Mouse (Mus musculus) adrenal gland, adult (tissue): ENCODE data around the gene Ccl17.
A peak's percentile ranks its signal among the peaks of the same experiment; 100 is the strongest.
"Not testable (repeated sequence)": the region's sequence is repeated elsewhere in the genome, so short reads cannot be mapped to it uniquely, and the experiment has no call there.

Source experiments
- DNase-seq, 2 experiments: peaks; one replicate each; pipeline ENCODE4 v3.0.0; 2022 to 2023; ENCODE audit warnings: low spot score in 1 of 2; ENCODE audit not compliant: inconsistent age in 2 of 2

Gene Ccl17

DNA sequence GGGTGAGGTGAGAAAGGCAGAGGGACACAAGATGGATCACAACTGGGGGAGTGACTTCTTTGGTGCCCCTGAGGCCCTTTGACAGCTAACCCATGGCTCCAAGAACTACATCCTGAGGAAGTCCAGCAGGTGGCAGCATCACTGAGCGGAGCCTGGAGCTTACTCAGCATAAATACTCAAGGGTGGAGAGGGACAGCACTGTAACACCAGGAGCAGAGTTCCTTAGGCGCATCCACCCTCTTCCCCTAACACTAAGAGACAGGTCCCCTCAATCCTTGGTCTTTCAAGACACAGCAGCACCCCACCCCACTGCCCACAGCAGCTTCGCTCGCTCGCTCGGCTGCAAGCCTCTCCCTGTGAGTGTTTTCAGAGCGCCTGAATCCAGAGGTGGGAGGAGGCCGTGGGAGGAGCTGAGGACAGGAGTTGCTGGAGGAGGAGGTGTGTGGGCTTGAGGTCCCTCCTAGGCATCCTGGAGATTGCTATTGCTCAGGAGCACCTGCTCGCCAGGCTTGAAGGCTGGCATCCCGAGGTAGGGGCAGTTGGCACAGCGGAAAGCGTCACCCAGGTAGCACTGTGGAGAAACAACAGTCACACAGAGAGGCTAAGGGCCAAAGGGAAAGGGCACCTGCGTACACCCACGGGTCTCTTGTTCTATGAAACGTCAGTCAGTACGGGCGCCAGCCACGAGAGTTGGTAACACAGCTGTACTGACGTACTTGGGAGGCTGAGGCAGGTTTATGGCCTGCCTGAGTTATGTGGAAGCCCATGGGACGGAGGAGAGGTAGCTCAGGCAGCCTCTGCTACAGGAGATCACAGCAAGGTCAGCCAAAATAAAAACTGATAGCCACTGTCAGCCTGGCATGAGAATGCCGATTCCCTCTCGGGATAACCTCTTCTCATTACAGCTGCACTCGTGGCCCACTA, 12.6 kb downstream of the Ccl17 start:
- DNase-seq, result peak; percentile 60 to 86

DNA sequence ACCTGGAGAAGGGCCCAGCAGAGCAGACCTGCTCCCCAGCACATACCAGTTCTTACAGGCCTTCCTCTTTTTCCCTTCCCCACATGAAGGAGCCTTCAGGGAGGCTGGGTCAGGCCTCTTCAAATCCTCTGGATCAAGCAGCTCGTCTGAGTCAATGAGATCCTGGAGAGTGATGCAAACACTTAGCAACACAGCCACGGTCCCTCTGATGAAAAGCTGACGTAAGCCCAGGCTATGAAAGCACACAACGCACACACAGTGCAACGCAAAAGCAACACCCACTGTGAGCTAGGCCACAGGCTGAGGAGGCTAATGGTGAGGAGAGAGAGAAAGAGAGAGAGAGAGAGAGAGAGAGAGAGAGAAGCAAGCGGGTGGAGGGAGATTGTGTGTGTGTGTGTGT, 14.9 kb downstream of the Ccl17 start:
- DNase-seq, result no peak

DNA sequence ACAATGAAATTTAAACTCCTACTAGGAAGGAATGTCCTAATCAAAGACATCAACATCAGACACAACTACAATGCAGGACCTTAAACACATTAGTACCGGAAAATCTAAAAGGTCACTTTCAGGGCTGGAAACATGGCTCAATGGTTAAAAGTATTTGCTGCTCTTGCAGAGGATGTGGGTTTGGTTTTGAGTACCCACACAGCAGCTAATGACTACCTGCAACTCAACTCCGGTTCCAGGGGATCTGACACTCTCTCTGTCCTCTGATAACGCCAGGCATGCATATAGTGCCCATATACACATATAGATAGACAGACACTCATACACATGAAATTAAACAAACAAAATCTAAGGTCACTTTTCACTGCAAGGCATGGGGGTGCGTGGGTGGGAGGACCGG, 16.0 kb downstream of the Ccl17 start:
- no peak for DNase-seq

DNA sequence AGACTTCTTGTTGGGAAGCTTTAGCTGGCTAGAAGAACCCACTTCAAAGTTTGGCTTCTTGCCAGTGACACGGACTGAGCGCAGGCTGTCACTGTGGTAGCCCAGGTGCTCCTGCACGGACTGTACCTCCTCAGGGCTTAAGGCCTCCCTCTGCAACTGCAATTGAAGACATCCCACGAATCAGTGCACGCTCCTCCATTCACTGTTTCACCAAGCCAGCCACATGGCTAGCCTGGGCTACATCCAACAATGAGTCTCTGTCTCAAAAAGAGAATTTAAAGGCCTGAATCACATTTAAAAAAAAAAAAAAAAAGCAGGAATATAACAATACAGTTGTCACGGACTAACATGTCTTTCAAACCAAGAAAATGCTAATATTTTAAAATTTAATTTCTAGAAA, 18.0 kb downstream of the Ccl17 start:
- no peak for DNase-seq

DNA sequence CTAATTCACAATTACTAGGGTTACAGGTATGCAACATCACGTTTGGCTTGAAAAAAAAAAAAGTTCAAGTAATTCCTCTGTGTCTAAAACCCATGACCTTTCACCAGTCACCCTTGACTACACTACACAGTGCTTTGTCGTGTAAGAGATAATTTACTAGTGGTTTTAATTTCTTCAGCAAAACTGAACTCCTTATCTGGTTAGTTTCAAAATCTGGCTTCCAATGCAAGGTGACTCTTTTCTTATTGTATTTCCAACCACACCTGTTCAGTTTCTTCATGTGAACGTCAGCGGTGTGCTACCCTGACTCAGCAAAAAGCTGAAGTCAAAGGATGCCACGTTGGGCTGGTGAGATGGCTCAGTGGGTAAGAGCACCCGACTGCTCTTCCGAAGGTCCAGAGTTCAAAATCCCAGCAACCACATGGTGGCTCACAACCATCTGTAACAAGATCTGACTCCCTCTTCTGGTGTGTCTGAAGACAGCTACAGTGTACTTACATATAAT, 23.7 kb downstream of the Ccl17 start:
- DNase-seq, result not testable (repeated sequence)

DNA sequence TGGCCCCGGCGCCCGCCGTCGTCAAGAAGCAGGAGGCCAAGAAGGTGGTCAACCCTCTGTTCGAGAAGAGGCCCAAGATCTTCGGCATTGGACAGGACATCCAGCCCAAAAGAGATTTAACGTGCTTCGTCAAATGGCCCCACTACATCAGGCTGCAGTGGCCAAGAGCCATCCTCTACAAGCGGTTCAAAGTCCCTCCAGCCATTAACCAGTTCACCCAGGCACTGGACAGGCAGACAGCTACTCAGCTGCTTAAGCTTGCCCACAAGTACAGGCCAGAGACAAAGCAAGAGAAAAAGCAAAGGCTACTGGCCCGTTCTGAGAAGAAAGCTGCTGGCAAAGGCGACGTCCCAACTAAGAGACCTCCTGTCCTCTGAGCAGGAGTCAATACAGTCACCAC, 25.5 kb downstream of the Ccl17 start:
- DNase-seq, result not testable (repeated sequence)

DNA sequence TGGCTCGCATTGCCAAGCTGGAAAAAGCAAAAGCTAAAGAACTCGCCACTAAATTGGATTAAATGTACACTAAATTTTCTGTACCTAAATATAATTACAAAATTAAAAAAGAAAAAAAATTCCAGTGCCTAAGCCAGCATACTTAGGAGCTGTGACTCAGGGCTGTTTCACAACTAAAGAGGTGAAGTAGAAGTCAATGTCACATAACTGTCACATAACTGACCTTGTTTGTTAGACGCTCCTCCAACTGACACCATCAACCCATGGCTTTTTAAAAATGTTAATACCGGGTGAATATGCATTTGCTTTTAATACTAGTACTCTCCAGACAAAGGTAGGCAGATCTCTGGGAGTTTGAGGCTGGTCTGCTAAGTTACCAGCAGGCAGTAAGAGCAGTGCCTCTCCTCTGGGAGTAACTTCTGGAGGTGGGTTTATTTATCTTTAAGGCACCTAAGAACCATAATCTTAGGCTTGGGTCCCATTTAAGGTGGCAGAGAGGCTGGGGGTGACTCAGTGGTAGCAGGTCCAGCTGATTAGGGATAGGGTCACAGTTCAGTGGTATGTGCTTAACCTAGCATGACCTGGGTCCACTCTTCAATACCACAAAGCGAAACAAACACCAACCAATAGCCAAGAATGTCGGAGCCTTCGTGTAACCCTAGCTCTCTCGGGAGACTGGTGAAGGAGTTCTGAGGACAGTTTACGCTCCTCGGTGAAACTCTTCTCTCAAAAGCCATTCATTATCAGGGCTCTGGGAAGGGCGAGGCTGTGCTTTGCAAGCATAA, 26.4 kb downstream of the Ccl17 start:
- DNase-seq, result peak in 1 of 2 experiments; percentile 82

DNA sequence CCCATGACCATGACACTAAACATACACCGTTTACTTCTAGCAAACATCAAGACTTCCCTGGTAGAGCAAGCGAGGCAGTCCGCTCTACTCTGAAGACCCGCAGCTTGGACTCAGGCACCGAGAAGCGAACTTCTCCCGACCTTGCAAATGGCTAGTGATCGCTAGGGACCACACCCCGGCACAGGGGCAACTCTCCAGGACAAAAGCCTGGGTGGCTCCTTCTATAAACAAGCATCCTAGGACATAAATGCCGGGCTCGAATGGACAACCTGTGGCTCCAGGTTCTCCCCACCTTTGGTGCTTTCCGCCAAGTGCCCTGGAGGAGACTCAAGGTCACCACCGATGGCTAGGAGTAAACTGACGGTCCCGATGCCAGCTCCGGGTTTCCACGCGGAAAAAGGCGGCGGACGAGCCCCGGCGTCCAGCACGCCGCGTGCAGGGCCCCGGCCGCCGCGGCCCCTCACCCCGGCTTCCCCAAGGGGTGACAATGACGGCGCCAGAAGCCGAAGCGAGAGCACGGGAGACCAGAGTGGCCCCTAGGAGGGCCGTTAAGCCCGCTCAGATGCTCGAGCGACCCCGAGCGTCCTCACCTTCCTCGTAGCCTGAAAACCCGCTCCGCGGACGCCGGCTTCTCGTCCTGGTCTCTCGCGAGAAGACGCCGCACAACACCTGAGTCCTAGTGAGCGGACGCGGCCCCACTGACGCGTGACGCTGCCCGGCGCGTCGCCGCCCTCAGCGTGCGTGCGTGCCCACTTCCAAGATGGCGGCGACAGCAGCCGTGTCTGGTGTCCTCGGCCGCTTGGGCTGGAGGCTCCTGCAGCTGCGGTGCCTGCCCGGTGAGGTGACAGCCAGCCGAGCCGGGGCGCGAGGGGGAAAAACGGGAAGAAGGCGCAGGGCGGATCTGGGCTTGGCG, 27.7 kb downstream of the Ccl17 start, which contains the start of the genes Coq9 and Ciapin1:
Gene Coq9 (plus strand): TSS at position 660 of the 913 bp plus-strand sequence.
Gene Ciapin1 (minus strand): TSS at position 697 of the 913 bp plus-strand sequence.
- DNase-seq, result peak; percentile 96 to 98

DNA sequence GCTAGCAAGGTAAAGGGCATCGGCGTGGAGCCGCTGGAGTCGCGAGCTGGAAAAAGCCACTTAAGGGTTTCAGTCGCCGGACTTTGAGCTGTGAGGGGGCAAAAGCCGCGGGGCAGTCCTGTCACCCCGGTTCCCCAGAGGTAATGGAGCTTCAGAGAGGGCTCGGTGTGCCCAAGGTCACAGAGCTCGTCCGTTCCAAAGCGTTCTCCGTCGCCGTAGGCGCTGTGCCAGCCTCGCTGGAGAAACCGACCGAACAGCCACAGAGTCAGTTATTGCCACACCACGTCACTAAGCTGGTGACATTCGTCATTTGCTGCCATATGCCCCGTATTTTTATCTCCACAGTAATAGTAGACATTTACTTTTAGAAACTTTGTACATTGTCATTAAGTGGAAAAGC, 28.3 kb downstream of the Ccl17 start:
- DNase-seq, result peak; percentile 90 to 96

DNA sequence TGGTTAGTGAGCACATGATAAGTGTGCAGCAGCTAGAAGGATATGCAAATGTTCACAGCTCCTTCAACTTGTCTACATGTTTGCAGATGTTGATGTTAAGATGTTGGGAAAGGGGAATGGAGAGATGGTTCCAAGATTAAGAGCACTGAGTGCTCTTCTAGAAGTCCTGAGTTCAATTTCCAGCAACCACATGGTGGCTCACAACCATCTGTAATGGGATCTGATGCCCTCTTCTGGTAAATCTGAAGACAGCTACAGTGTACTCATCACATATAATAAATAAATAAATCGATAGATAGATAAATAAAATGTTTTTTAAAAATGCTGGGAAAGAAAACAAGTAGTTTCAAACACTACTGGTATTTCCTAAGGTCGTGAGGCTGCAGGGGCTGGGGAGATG, 30.9 kb downstream of the Ccl17 start:
- no peak for DNase-seq

DNA sequence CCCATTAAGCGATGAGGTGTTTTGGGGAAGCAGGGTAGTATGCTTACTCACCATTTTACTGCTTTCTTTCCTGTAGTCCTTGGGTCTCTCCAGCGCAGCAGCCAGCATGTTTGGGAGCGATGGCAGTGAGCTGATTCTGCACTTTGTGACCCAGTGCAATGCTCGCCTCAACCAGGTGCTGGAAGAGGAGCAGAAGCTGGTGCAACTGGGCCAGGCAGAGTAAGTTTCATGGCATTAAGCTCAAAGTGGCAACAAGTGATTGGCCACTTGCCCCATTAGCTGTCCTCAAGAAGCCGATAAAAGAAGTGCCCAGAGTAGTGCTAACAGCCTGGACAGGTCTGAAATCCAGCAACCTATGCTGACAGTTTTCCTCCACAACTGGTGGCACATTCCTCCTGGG, 39.8 kb downstream of the Ccl17 start:
- DNase-seq, result no peak

DNA sequence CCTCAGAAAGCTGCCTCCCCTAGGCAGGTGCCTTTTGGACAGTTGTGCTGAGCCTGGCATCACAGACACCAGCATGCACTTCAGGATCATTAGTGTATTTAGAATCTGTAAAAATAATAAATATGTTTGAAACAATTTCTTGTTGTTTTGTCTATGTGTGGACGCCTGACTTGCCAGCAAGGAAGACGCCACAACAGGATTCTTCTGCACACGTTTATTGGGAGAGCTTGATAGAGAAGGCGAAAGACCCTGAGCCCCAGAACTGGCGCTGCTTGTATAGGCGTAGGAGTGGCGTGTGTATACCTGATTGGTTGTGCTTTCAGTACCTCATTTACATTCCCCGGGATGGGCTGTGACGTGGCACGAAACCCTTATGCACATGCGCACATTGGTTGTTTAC, 44.5 kb downstream of the Ccl17 start:
- not testable (repeated sequence) for DNase-seq

DNA sequence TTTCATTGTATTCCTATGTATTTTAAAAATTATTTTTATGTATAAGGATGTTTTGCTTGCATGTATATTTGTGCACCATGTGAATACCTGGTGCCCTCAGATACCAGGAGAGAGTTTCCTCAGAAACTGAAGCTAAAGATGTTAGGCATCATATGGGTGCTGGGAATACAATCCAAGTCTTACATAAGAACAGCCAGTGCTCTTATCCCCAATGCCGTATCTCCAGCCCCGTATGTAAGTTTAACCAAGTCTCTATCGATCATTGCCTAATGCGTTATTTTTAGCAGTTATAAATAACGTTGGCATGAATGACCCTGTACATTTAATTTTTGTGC, 46.7 kb downstream of the Ccl17 start:
- no peak for DNase-seq

DNA sequence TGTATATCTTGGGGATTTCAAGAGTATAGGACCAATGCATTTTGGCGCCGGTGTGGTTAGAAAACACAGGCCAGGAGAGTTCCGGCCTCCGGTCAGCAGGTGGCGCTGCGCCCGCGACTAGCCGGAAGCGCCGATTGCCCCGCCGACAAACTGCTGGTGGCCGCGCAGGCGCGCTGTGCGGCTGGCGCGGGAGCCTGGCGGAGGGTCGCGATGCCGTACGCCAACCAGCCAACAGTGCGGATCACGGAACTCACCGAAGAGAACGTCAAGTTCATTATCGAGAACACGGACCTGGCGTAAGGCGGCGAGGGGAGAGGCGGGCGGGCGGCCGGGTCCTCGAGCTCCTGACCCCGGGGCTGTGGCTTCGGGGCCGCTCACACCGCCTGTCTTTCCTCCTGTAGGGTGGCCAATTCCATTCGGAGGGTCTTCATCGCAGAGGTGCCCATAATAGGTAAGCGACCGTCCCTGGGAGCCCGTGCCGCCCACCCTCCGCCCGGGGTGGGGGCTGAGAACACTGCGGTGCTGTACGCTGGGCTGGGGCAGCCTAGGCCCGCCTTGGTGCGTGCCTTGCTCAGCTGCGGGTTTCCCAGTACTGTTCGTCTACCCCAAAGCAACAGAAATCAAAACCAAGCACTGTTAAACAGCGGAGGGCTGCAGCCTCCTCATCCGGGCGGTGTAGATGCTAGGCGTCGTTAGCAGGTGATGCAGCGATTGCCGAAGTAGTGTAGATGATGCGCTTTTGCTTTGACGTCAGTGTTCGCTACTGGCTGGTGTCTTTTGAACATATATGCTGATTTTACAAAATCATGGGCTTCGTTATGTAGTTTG, 47.3 kb downstream of the Ccl17 start, which contains the start of gene Polr2c:
Gene Polr2c (plus strand): TSS at position 105 of the 828 bp plus-strand sequence.
- DNase-seq, result peak; percentile 90 to 96

DNA sequence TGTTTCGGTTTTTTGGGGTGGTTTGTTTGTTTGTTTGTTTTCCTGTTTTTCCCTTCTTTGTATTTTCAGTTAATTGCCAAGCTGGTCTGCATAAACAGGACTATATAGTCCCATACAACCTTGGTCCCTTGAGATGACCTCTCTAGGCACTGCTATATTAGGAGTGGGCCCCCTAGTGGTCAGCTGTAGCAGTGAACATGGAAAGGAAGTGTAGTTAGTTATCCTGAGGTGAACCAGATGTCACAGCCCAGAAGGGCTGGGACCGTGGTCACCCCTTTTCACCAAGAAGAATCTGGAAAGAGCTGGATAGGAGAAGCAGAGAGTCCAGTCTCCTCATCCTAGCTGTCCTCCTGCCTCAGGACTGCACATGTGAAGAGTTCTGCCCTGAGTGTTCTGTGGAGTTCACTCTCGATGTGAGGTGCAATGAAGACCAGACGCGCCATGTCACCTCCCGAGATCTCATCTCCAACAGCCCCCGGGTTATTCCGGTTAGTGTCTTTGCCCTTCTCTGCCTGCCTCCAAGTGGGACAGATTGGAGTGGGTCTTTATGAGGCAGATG, 51.2 kb downstream of the Ccl17 start:
- peak; percentile 60 to 86 for DNase-seq
